Mouse (Mus musculus) lung, embryonic 14.5 days (tissue): ENCODE results near the gene Pxdn. TPM values are rescaled to one million over a fixed set of nuclear protein-coding genes. Genes with fewer than 3 reads are reported as not detected.

ENCODE experiments used
- ATAC-seq: fragments of 200-750 bp; cut with Nextera tagmentation; 2 replicates; pipeline ENCODE4 v1.8.0; 2017; ENCODE audit warnings: mild to moderate bottlenecking, moderate TSS enrichment, moderate library complexity; ENCODE audit not compliant: insufficient read depth
- DNase-seq: peaks from one replicate; pipeline ENCODE4 v3.0.0-alpha.2; 2015
- H3K27ac ChIP-seq: fragments of 300-500 bp; sonication (generic); 2 replicates; pipeline ENCODE4 v1.5.1; 2014; ENCODE audit warnings: low read depth, mild to moderate bottlenecking, moderate library complexity
- H3K27me3 ChIP-seq: fragments of 300-500 bp; sonication (generic); 2 replicates; pipeline ENCODE4 v1.6.1; 2014; ENCODE audit warnings: low read length, control low read depth; ENCODE audit not compliant: insufficient read depth
- H3K36me3 ChIP-seq: fragments of 300-500 bp; sonication (generic); 2 replicates; pipeline ENCODE4 v1.6.1; 2014; ENCODE audit warnings: control low read depth; ENCODE audit not compliant: insufficient read depth
- H3K4me1 ChIP-seq: fragments of 300-500 bp; sonication (generic); 2 replicates; pipeline ENCODE4 v1.6.1; 2014; ENCODE audit warnings: antibody characterized with exemption, control low read depth; ENCODE audit not compliant: insufficient read depth
- H3K4me2 ChIP-seq: fragments of 300-500 bp; sonication (generic); 2 replicates; pipeline ENCODE4 v1.6.1; 2014; ENCODE audit warnings: mild to moderate bottlenecking
- H3K4me3 ChIP-seq: fragments of 300-500 bp; sonication (generic); 2 replicates; pipeline ENCODE4 v1.5.1; 2014; ENCODE audit warnings: low read depth, low read length
- H3K9ac ChIP-seq: fragments of 300-500 bp; sonication (generic); 2 replicates; pipeline ENCODE4 v1.6.1; 2014
- H3K9me3 ChIP-seq: fragments of 300-500 bp; sonication (generic); 2 replicates; pipeline ENCODE4 v1.6.1; 2016; ENCODE audit warnings: low read depth, low read length, control low read depth
- CTCF ChIP-seq: IDR thresholded peaks from 2 replicates; pipeline ENCODE4 v1.5.1; 2016; ENCODE audit warnings: antibody characterized with exemption, low read depth
- WGBS: fragments of 180-500 bp; shearing (Covaris S2); extraction: QIAGEN DNeasy Blood & Tissue Kit; methylation state at CpG from one replicate; pipeline ENCODE4 v1.1.7; 2014; 5-methylcytosine and 5-hydroxymethylcytosine counted together
- polyA plus RNA-seq: library from polyadenylated mRNA; unstranded; fragments of >200 nt; fragmentation: Nextera tagmentation; extraction: Ambion mirVana; gene quantifications from 2 replicates; pipeline ENCODE4 v1.2.1, GENCODE M21; 2014

Pxdn gene
- polyA plus RNA-seq, 1 experiment from 2014 or later: 144 TPM

DNA sequence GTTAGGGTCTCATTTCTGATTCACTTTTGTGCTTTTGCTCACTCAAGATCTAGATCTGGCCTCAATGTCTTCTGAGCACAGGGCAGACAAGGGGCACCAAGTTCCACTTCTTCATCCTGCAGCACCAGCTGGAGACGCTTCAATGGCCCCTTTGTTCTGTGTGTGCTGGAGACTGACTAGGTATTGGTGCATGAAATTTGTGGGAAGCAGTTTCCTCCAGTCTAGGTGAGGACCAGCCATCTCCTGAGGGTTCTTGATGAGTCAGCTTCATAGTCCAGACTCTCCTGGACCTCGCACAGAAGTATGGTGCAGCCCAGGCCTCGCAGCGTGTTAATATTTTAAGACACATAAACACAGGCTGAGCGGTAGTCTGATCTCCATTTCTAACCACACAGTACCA lies 97.3 kb downstream of the Pxdn start:
- Histone ChIP-seq H3K4me3 (no peak overlapping the region), H3K27ac (no peak overlapping the region), H3K4me1 (0 out of 2 replicates have a peak, but pooled peaks cover 5% of the 10 kb centered on the region), H3K36me3 (no peaks in the 10 kb centered on the region), H3K9me3 (no peaks in the 10 kb centered on the region), H3K4me2 (no peak overlapping the region), H3K27me3 (no peaks in the 10 kb centered on the region), H3K9ac (no peak overlapping the region)
- ATAC-seq (no peak), DNase-seq (no peak)
- WGBS: 73% methylated on average over 5 of the region's 5 CpGs
- no peak for TF ChIP-seq CTCF

DNA sequence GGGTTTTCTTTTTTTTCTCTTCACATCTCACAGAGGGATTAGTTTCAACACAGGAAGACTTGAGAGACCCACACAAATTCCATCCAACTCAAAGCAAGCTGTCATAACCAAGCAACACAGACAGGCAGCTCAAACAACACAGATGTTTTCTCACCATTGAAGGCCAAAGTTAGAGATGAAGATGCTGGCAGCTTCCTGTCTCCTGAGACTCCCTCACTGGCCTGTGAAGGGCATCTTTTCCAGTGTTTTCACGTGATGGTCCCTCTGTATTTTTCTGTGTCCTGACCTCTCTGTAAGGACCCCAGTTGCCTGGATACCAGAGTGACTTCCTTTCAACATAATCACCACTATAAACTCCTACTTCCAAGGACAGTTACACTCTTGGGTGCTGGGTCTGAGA lies 98.0 kb downstream of the Pxdn start:
- Histone ChIP-seq H3K36me3 (no peaks in the 10 kb centered on the region), H3K4me3 (no peak overlapping the region), H3K4me1 (0 out of 2 replicates have a peak, but pooled peaks cover 5% of the 10 kb centered on the region), H3K4me2 (no peak overlapping the region), H3K27me3 (no peaks in the 10 kb centered on the region), H3K27ac (no peak overlapping the region), H3K9ac (no peak overlapping the region), H3K9me3 (no peaks in the 10 kb centered on the region)
- DNase-seq (no peak), ATAC-seq (no peak)
- WGBS: 17% methylated on average over 1 of the region's 1 CpGs
- TF ChIP-seq CTCF: no peak

DNA sequence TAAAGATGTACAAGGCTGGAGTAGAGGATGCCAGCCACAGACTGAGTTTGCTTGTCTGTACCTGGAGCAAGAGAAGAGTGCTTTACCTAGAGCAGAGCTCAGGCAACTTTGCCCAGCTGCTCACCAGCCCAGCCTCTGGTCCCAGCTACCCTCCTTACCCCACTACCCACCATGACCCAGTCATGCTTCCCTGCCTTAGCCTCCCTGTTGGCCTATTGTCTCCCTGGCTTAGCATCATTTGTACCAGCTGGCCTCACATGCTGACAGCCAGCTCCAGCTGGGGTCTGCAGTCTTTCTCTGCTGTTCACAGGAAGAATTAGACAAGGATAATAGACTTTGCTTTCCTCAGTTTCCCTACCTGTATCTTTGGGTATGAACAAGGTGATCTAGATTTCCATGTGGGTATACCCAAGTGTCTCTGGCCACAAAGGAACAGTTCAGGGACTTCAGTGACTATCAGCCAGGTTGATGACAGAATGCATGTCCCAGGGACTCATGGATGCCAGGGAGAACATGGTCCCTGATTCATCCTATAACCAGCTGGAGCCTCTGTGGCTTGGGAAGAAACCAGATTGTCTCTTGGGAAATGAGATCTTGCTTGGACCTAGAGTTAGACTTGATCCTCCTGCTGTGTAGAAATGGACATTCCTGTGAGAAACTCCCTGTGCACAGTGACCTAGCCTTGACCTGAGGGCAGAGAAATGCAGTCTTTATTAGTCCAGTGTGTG lies 98.6 kb downstream of the Pxdn start:
- ATAC-seq: no peak
- Histone ChIP-seq H3K4me2 (no peak overlapping the region), H3K27me3 (no peaks in the 10 kb centered on the region), H3K9ac (no peak overlapping the region), H3K27ac (no peak overlapping the region), H3K4me1 (0 out of 2 replicates have a peak, but pooled peaks cover 5% of the 10 kb centered on the region), H3K36me3 (no peaks in the 10 kb centered on the region), H3K4me3 (no peak overlapping the region), H3K9me3 (no peaks in the 10 kb centered on the region)
- DNase-seq: no peak
- no peak for TF ChIP-seq CTCF

DNA sequence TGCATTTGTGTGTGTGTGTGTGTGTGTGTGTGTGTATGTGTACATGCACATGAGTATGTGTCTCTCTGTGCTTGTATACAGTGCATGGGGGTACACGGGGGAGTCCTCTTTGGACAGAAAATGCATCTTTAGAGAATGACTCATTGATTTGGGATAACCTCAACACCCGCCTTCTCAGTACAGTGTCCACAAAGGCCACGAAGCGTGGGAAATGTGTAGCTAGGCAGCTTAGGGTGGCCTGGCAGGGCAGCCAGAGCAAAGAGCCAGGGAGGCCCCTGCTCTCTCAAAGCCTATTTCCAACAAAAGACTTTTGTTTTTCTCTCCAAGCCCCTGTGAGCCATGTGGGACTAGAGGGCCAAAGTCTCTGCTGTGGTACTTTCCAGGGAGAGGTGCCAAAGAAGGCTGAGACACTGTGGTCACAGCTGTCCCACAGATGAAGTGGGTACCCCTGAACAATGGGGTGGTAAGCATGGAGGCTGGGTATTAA lies 99.2 kb downstream of the Pxdn start:
- Histone ChIP-seq H3K9ac (no peak overlapping the region), H3K9me3 (no peaks in the 10 kb centered on the region), H3K36me3 (no peaks in the 10 kb centered on the region), H3K27ac (no peak overlapping the region), H3K4me1 (0 out of 2 replicates have a peak, but pooled peaks cover 5% of the 10 kb centered on the region), H3K4me2 (no peak overlapping the region), H3K4me3 (no peak overlapping the region), H3K27me3 (no peaks in the 10 kb centered on the region)
- TF ChIP-seq CTCF: no peak
- ATAC-seq (no peak), DNase-seq (no peak)
- WGBS: 62% methylated on average over 4 of the region's 4 CpGs

DNA sequence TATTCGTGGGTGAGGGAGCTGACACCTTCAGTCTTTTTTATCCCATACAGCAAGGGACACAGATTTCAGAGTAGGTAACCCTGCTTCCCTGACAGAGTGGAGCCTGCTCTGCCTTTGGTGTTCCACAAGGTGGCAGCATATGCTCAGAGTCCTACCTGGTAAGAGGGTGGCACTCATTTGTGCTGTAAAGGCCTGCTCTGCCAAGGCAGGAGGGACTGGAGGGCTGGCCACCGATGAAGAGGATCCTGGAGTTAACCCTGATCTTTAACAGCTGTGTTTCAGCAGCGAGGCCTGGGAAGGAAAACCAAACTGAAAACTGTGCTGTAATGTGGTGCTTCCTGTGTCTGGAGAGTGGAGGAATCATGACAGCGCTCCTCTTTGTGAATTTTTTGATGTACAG lies 102.2 kb downstream of the Pxdn start:
- H3K27ac ChIP-seq: peak overlapping the region; percentile 42; the same call in 1 of the 2 replicates
- 0 out of 2 replicates have a peak, but pooled peaks cover 5% of the 10 kb centered on the region for H3K4me1 ChIP-seq
- no peak overlapping the region for H3K9ac ChIP-seq
- peak; percentile 76 for DNase-seq
- TF ChIP-seq CTCF: peak; percentile 76
- ATAC-seq: no peak; the same call in 1 of the 2 replicates
- 36% methylated on average over 4 of the region's 4 CpGs for WGBS
- no peak overlapping the region for H3K4me3 ChIP-seq
- H3K9me3 ChIP-seq: no peaks in the 10 kb centered on the region
- H3K27me3 ChIP-seq: no peaks in the 10 kb centered on the region
- H3K4me2 ChIP-seq: no peak overlapping the region
- H3K36me3 ChIP-seq: no peaks in the 10 kb centered on the region

DNA sequence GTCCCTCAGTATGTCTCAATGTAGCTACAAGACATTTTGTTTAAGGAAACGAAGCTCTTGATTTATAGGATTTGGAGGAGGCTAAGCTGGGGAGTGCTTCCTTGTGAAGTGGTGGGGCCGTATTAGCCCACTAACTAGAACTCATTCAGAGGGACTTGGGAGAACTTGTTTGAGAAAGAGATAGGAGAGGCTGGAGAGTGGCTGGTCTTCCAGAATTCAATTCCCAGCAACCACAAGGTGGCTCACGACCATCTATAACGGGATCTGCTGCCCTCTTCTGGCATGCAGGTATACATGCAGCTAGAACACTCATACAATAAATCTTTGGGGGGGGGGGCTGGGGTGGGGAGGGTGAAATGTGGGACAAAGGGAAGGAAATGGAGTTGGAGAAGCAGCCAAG lies 102.7 kb downstream of the Pxdn start:
- ATAC-seq (no peak), DNase-seq (peak; percentile 76)
- no peak overlapping the region for H3K4me2 ChIP-seq
- H3K36me3 ChIP-seq: no peaks in the 10 kb centered on the region
- H3K27me3 ChIP-seq: no peaks in the 10 kb centered on the region
- peak; percentile 85 for TF ChIP-seq CTCF
- H3K9me3 ChIP-seq: no peaks in the 10 kb centered on the region
- WGBS: 16% methylated on average over 4 of the region's 4 CpGs
- H3K4me1 ChIP-seq: 0 out of 2 replicates have a peak, but pooled peaks cover 5% of the 10 kb centered on the region
- H3K4me3 ChIP-seq: no peak overlapping the region
- H3K27ac ChIP-seq: peak overlapping the region; percentile 42; the same call in 1 of the 2 replicates
- H3K9ac ChIP-seq: no peak overlapping the region

DNA sequence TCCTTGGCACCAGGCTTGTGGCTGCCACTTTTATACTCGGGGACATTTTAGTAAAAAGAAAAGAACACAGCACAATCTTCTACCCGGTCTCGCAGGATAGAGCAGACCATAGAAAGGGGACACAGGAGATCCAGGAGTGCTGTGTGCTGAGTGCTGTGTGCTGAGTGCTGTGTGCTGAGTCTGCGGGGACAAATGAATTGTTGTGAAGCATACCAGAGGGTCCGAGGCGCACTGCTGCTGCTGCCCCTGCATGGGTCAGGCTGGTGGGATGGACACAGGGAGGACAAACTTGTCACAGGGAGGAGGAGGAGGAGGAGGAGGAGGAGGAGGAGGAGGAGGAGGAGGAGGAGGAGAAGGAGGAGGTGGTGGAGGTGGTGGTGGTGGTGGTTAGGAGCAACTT lies 111.4 kb downstream of the Pxdn start:
- TF ChIP-seq CTCF: no peak
- 81% methylated on average over 6 of the region's 6 CpGs for WGBS
- ATAC-seq (no peak), DNase-seq (no peak)
- Histone ChIP-seq H3K27ac (no peak overlapping the region), H3K9ac (no peak overlapping the region), H3K4me1 (no peaks in the 10 kb centered on the region), H3K36me3 (no peaks in the 10 kb centered on the region), H3K4me2 (no peak overlapping the region), H3K4me3 (no peak overlapping the region), H3K9me3 (no peaks in the 10 kb centered on the region), H3K27me3 (no peaks in the 10 kb centered on the region)
